Mouse (Mus musculus) CD8-positive naive resting alpha-beta T cell, adult 2 months (primary cell): Measurements from ENCODE around the gene Ica1l.
"Not testable (repeated sequence)": the region's sequence is repeated elsewhere in the genome, so short reads cannot be mapped to it uniquely, and the experiment has no call there.

Experiments
- DNase-seq, 2 experiments: peaks; one replicate each; pipeline ENCODE4 v3.0.0; 2022; ENCODE audit warnings: low read depth in 2 of 2, low spot score in 2 of 2

Gene Ica1l

GRCm38 (mm10) chr1:60042796-60043469 is at the start of gene Ica1l:
Gene Ica1l (minus strand): TSS chr1:60043184.
- peak; percentile 29 to 32 for DNase-seq

- no peak for DNase-seq
Measured at GRCm38 (mm10) chr1:60076411-60076810, 33.4 kb upstream of the Ica1l start.

GRCm38 (mm10) chr1:60075590-60075989 is 32.6 kb upstream of the Ica1l start:
- DNase-seq = no peak

GRCm38 (mm10) chr1:60074935-60075334 is 32.0 kb upstream of the Ica1l start:
- DNase-seq = peak in 1 of 2 experiments; percentile 19

GRCm38 (mm10) chr1:60070725-60071124 is 27.7 kb upstream of the Ica1l start:
- peak in 1 of 2 experiments; percentile 21 for DNase-seq

GRCm38 (mm10) chr1:60056310-60056709 is 13.3 kb upstream of the Ica1l start:
- DNase-seq = no peak

- DNase-seq = peak in 1 of 2 experiments; percentile 26
Measured at GRCm38 (mm10) chr1:60054659-60055058, 11.7 kb upstream of the Ica1l start.

GRCm38 (mm10) chr1:60047481-60047880 is 4.5 kb upstream of the Ica1l start:
- DNase-seq = not testable (repeated sequence)

- DNase-seq = no peak
Measured at GRCm38 (mm10) chr1:60044595-60044994, 1.6 kb upstream of the Ica1l start.

GRCm38 (mm10) chr1:60042398-60042795 is 587 bp downstream of the Ica1l start:
- DNase-seq = peak; percentile 7 to 8

- no peak for DNase-seq
Measured at GRCm38 (mm10) chr1:60035044-60035443, 7.9 kb downstream of the Ica1l start.

GRCm38 (mm10) chr1:60017031-60017469 is 25.9 kb downstream of the Ica1l start:
- DNase-seq = peak; percentile 18 to 31

- peak in 1 of 2 experiments; percentile 8 for DNase-seq
Measured at GRCm38 (mm10) chr1:60016136-60016611, 26.8 kb downstream of the Ica1l start.

GRCm38 (mm10) chr1:60015511-60015910 is 27.5 kb downstream of the Ica1l start:
- DNase-seq = no peak

- DNase-seq = no peak
Measured at GRCm38 (mm10) chr1:60013779-60014178, 29.2 kb downstream of the Ica1l start.

- DNase-seq = no peak
Measured at GRCm38 (mm10) chr1:60008743-60009142, 34.2 kb downstream of the Ica1l start.

GRCm38 (mm10) chr1:60007337-60007736 is 35.6 kb downstream of the Ica1l start:
- DNase-seq = no peak

- no peak for DNase-seq
Measured at GRCm38 (mm10) chr1:60000319-60000718, 42.7 kb downstream of the Ica1l start.

GRCm38 (mm10) chr1:59997352-59997751 is 45.6 kb downstream of the Ica1l start:
- DNase-seq = no peak

- DNase-seq = no peak
Measured at GRCm38 (mm10) chr1:59995646-59996045, 47.3 kb downstream of the Ica1l start.

- DNase-seq = no peak
Measured at GRCm38 (mm10) chr1:59987399-59988040, 55.5 kb downstream of the Ica1l start.

GRCm38 (mm10) chr1:59986626-59987025 is 56.4 kb downstream of the Ica1l start:
- DNase-seq = no peak
